Mouse (Mus musculus) kidney, embryonic 14.5 days (tissue): ENCODE data around the gene Schip1. TPM values are rescaled to one million over a fixed set of nuclear protein-coding genes. Genes with fewer than 3 reads are reported as not detected.

ENCODE experiments used
- ATAC-seq: fragments of 200-750 bp; cut with Nextera tagmentation; 2 replicates; pipeline ENCODE4 v1.8.0; 2017; ENCODE audit warnings: moderate number of reproducible peaks, mild to moderate bottlenecking, moderate TSS enrichment, moderate library complexity; ENCODE audit not compliant: low FRiP score, low TSS enrichment
- H3K27ac ChIP-seq: fragments of 300-500 bp; sonication (generic); 2 replicates; pipeline ENCODE4 v1.5.1; 2014; ENCODE audit warnings: low read depth, mild to moderate bottlenecking, low read length, moderate library complexity, mixed read lengths
- H3K27me3 ChIP-seq: fragments of 300-500 bp; sonication (generic); 2 replicates; pipeline ENCODE4 v1.6.1; 2014; ENCODE audit warnings: mild to moderate bottlenecking, low read length; ENCODE audit not compliant: control insufficient read depth, insufficient read depth
- H3K36me3 ChIP-seq: fragments of 300-500 bp; sonication (generic); 2 replicates; pipeline ENCODE4 v1.6.1; 2014; ENCODE audit warnings: low read length, mixed read lengths; ENCODE audit not compliant: control insufficient read depth, insufficient read depth
- H3K4me1 ChIP-seq: fragments of 300-500 bp; sonication (generic); 2 replicates; pipeline ENCODE4 v1.6.1; 2014; ENCODE audit warnings: low read length, mixed read lengths; ENCODE audit not compliant: control insufficient read depth, insufficient read depth
- H3K4me2 ChIP-seq: fragments of 300-500 bp; sonication (generic); replicated peaks from 2 replicates; pipeline ENCODE4 v1.6.1; 2014; ENCODE audit warnings: low read depth, mild to moderate bottlenecking, low read length
- H3K4me3 ChIP-seq: fragments of 300-500 bp; sonication (generic); 2 replicates; pipeline ENCODE4 v1.5.1; 2014; ENCODE audit warnings: mild to moderate bottlenecking, low read length
- H3K9ac ChIP-seq: fragments of 300-500 bp; sonication (generic); 2 replicates; pipeline ENCODE4 v1.6.1; 2014; ENCODE audit warnings: low read depth, mild to moderate bottlenecking, low read length, moderate library complexity
- H3K9me3 ChIP-seq: fragments of 300-500 bp; sonication (generic); 2 replicates; pipeline ENCODE4 v1.6.1; 2016; ENCODE audit warnings: low read length; ENCODE audit not compliant: control insufficient read depth
- WGBS: fragments of 180-500 bp; shearing (Covaris S2); extraction: QIAGEN DNeasy Blood & Tissue Kit; methylation state at CpG from one replicate; pipeline ENCODE4 v1.1.7; 2014; 5-methylcytosine and 5-hydroxymethylcytosine counted together
- polyA plus RNA-seq: library from polyadenylated mRNA; unstranded; fragments of >200 nt; fragmentation: Nextera tagmentation; extraction: Ambion mirVana; gene quantifications from 2 replicates; pipeline ENCODE4 v1.2.1, GENCODE M21; 2014

The Schip1 gene
- polyA plus RNA-seq, 1 experiment from 2014 or later, result 50.1 TPM

GRCm38 (mm10) chr3:68377452-68378198 lies 313.0 kb downstream of the Schip1 start:
- no peak for ATAC-seq
- Histone ChIP-seq H3K27me3 (no peaks in the 10 kb centered on the region), H3K4me2 (no peak overlapping the region), H3K4me3 (no peak overlapping the region), H3K9ac (no peak overlapping the region), H3K4me1 (0 out of 2 replicates have a peak, but pooled peaks cover 3% of the 10 kb centered on the region), H3K27ac (no peak overlapping the region), H3K36me3 (no peaks in the 10 kb centered on the region), H3K9me3 (no peaks in the 10 kb centered on the region)
- WGBS, result 76% methylated on average over 7 of the region's 7 CpGs

GRCm38 (mm10) chr3:68378799-68379198 lies 314.2 kb downstream of the Schip1 start:
- no peak; the same call in 1 of the 2 replicates for ATAC-seq

DNA sequence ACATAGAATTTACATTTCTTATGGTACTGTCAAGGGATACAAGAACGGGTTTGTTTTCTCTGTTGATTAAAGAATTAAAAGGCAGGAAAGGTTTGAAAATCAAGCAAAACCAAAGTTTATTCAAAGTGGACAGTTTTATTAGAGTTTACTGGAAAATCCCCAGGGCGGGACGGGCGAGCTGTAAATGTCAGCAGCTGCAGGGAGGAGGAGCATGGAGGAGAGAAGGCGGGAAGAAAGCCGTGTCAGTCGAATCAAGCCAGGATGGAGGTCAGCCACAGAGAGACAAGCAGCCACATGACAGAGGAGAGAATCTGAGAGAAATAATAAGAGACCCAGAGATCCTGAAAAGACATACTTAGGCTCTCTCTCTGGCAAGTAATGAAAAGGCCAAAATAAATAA lies 314.6 kb downstream of the Schip1 start:
- ATAC-seq, result no peak
- no peak overlapping the region for H3K9ac ChIP-seq
- no peaks in the 10 kb centered on the region for H3K9me3 ChIP-seq
- H3K4me3 ChIP-seq, result no peak overlapping the region
- 0 out of 2 replicates have a peak, but pooled peaks cover 3% of the 10 kb centered on the region for H3K4me1 ChIP-seq
- 27% methylated on average over 7 of the region's 7 CpGs for WGBS
- H3K36me3 ChIP-seq, result no peaks in the 10 kb centered on the region
- H3K27ac ChIP-seq, result no peak overlapping the region
- H3K27me3 ChIP-seq, result 0 out of 2 replicates have a peak, but pooled peaks cover 3% of the 10 kb centered on the region
- H3K4me2 ChIP-seq, result no peak overlapping the region

More at GRCm38 (mm10) chr3:68378799-68379198, 314.2 kb downstream of the Schip1 start:
- Histone ChIP-seq H3K36me3 (no peaks in the 10 kb centered on the region), H3K9me3 (no peaks in the 10 kb centered on the region), H3K4me1 (0 out of 2 replicates have a peak, but pooled peaks cover 3% of the 10 kb centered on the region), H3K9ac (no peak overlapping the region), H3K27me3 (0 out of 2 replicates have a peak, but pooled peaks cover 1% of the 10 kb centered on the region), H3K27ac (no peak overlapping the region), H3K4me2 (no peak overlapping the region), H3K4me3 (no peak overlapping the region)
- WGBS, result 58% methylated on average over 2 of the region's 2 CpGs

GRCm38 (mm10) chr3:68383672-68384071 lies 319.1 kb downstream of the Schip1 start:
- no peak overlapping the region for H3K4me3 ChIP-seq
- H3K36me3 ChIP-seq, result no peaks in the 10 kb centered on the region
- no peak overlapping the region for H3K4me2 ChIP-seq
- H3K27me3 ChIP-seq, result 0 out of 2 replicates have a peak, but pooled peaks cover 3% of the 10 kb centered on the region
- H3K9me3 ChIP-seq, result no peaks in the 10 kb centered on the region
- no peak for ATAC-seq
- no peak overlapping the region for H3K27ac ChIP-seq
- no peak overlapping the region for H3K9ac ChIP-seq
- no peaks in the 10 kb centered on the region for H3K4me1 ChIP-seq

DNA sequence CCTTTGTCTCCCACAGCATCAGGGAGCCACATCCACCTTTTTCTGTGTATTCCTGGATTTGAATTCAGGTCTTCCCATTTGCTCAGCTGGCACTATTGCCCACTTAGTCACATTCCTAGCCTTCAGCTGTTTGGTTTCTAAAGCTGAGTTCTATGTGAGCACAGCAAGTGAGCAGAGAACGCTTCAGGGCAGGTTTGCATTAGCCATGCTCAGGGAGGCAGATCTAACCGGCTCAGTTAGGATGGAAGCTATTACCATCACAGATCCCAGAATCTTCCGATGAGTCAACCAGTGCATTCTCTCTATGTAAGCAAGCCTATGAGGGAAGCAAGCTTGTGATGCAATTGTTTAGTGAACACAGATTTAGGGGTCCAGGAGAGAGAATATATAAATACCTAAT lies 320.9 kb downstream of the Schip1 start:
- Histone ChIP-seq H3K27me3 (0 out of 2 replicates have a peak, but pooled peaks cover 3% of the 10 kb centered on the region), H3K4me1 (no peaks in the 10 kb centered on the region), H3K36me3 (no peaks in the 10 kb centered on the region), H3K4me2 (no peak overlapping the region), H3K9ac (no peak overlapping the region), H3K4me3 (no peak overlapping the region), H3K27ac (no peak overlapping the region), H3K9me3 (no peaks in the 10 kb centered on the region)
- no peak for ATAC-seq
- 92% methylated on average over 3 of the region's 3 CpGs for WGBS

GRCm38 (mm10) chr3:68388023-68388422 lies 323.4 kb downstream of the Schip1 start:
- no peak overlapping the region for H3K27ac ChIP-seq
- WGBS, result 77% methylated on average over 3 of the region's 3 CpGs
- no peak overlapping the region for H3K9ac ChIP-seq
- no peak overlapping the region for H3K4me3 ChIP-seq
- H3K4me1 ChIP-seq, result no peaks in the 10 kb centered on the region
- no peak for ATAC-seq
- H3K9me3 ChIP-seq, result no peaks in the 10 kb centered on the region
- H3K27me3 ChIP-seq, result 0 out of 2 replicates have a peak, but pooled peaks cover 3% of the 10 kb centered on the region
- H3K36me3 ChIP-seq, result no peaks in the 10 kb centered on the region
- no peak overlapping the region for H3K4me2 ChIP-seq

- Histone ChIP-seq H3K27ac (no peak overlapping the region), H3K27me3 (no peaks in the 10 kb centered on the region), H3K4me2 (no peak overlapping the region), H3K9ac (no peak overlapping the region), H3K9me3 (no peaks in the 10 kb centered on the region), H3K4me1 (no peaks in the 10 kb centered on the region), H3K4me3 (no peak overlapping the region), H3K36me3 (no peaks in the 10 kb centered on the region)
- 72% methylated on average over 2 of the region's 2 CpGs for WGBS
- ATAC-seq, result no peak
Observed at GRCm38 (mm10) chr3:68393578-68393977, 329.0 kb downstream of the Schip1 start.

DNA sequence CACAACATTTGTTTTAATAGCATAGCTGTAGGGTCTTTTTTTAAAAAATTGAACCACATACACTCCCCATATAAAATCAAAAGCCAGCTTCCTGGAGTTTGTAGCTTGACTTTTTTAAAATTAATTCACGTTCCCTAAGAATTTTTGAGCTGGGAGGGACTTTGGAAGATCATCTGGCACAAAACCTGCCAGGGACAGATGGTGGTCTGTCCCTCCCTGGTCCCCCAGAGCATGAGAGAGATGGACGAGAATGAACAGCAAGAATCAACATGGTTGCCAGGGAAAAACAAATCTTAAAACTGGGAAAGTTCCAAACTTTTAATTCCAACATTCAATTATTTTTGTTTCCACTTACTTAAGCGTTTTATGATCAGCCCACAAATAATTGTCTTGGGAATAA lies 334.1 kb downstream of the Schip1 start:
- Histone ChIP-seq H3K4me3 (no peak overlapping the region), H3K9ac (no peak overlapping the region), H3K4me2 (no peak overlapping the region), H3K27me3 (no peaks in the 10 kb centered on the region), H3K36me3 (no peaks in the 10 kb centered on the region), H3K27ac (no peak overlapping the region), H3K9me3 (no peaks in the 10 kb centered on the region), H3K4me1 (no peaks in the 10 kb centered on the region)
- 87% methylated on average over 3 of the region's 3 CpGs for WGBS
- no peak for ATAC-seq

DNA sequence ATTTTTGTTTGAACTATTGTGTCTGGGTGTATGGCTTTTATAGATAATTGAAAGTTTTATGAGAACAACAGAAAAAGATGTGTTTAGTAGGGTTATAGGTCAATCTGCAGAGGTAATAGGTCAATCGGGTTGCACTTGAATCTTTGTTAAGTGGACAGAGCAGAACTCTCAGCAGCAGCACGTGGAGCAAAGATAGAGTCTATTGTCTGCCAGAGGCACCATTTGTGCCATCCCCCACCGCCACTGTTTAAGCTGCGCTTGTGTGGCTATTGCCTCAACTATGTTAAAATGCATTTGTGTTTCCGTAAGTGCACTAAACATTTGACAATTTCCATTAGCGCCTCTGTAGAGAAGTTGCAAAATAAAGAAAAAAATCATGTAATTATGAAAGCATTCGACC lies 335.5 kb downstream of the Schip1 start:
- H3K4me1 ChIP-seq, result no peaks in the 10 kb centered on the region
- ATAC-seq, result no peak
- no peaks in the 10 kb centered on the region for H3K27me3 ChIP-seq
- no peak overlapping the region for H3K9ac ChIP-seq
- no peaks in the 10 kb centered on the region for H3K36me3 ChIP-seq
- no peak overlapping the region for H3K27ac ChIP-seq
- no peak overlapping the region for H3K4me2 ChIP-seq
- no peak overlapping the region for H3K4me3 ChIP-seq
- 71% methylated on average over 7 of the region's 7 CpGs for WGBS
- H3K9me3 ChIP-seq, result no peaks in the 10 kb centered on the region
